Mouse (Mus musculus) embryo, embryonic 11.5 days (tissue): ENCODE data around the gene Fibcd1.

Source experiments
- DNase-seq: peaks from one replicate; pipeline ENCODE4 v3.0.0-alpha.2; 2012; ENCODE audit warnings: low read depth, low spot score

The Fibcd1 gene

GRCm38 (mm10) chr2:31769631-31770111 is 76.1 kb downstream of the Fibcd1 start:
- no peak for DNase-seq

GRCm38 (mm10) chr2:31769115-31769514 is 76.7 kb downstream of the Fibcd1 start:
- no peak for DNase-seq

- DNase-seq, result no peak
Measured at GRCm38 (mm10) chr2:31767815-31768214, 78.0 kb downstream of the Fibcd1 start.

GRCm38 (mm10) chr2:31767104-31767503 is 78.7 kb downstream of the Fibcd1 start:
- DNase-seq, result no peak
